Mouse (Mus musculus): ENCODE data around the gene Olfr323. TPM values are rescaled to one million over a fixed set of nuclear protein-coding genes. Genes with fewer than 3 reads are reported as not detected.

The Olfr323 gene
- total RNA-seq, 2 experiments from 2014 or later, result not detected

DNA sequence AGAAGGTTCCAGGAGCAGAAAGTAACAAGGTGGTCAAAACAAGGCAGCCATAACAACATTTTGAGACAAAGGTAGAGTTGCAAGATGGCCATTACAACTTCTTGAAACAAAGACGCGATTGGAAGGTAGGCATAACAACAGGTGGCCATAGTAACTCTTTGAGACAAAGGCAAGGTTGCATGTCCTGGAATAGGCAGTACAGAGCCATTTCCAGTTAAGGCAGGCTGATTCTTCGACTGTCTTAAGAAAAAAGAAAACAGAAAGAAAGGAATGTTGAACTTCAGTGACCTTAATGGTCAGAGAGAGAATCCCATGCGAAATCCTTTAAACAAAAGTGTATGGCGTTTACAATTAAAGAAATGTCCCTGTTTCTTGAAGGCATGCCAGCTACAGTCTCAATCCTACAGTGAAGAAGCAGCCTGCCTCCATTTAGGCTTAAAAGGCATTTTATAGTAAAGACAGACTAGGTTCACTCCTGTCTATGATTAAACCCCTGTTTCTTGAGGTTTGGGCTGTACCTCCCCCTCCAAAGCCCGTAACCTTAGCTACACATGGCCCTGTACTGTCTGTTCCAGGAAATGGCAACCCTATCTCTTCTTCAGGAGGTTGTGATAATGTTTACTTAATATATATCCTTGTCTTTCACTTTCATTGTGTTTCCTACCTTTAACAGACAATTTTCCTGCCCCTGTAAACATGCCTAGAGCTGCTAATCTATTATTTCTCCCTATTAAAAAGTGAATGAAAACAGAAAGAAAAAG is 27.3 kb downstream of the Olfr323 start:
- no peak for DNase-seq

DNA sequence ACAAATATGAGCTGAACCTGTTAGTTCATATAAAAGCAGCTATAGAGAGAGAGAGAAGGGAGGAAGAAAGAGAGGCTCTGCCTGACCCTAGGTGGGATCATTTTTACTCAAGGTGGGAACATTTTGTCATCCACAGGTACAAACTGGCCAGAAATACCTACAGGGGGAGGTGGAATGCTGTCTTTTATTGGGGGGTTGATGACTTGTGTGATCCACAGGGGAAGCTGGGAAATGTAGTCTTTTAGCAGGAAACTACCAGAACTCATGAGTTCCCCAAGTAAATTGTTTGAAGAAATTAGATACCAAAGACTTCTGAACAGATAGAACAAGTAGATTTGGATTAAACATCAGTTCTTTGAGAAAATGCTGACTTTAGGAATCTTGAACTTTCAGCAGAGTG is 28.2 kb downstream of the Olfr323 start:
- no peak for DNase-seq

DNA sequence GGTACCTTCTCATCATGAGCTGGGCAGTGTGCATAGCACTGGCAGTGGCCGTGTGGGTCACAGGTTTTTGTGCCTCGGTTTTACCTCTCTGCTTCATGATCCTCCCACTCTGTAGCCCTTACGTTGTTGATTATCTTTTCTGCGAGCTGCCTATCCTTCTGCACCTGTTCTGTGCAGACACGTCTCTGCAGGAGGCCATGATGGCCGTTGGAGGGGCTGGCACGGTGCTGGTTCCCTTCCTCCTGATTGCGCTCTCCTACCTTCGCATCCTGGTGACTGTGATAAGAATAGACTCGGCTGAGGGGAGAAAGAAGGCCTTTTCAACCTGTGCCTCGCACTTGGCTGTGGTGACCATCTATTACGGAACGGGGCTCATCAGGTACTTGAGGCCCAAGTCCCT is 32.5 kb downstream of the Olfr323 start:
- no peak for DNase-seq

DNA sequence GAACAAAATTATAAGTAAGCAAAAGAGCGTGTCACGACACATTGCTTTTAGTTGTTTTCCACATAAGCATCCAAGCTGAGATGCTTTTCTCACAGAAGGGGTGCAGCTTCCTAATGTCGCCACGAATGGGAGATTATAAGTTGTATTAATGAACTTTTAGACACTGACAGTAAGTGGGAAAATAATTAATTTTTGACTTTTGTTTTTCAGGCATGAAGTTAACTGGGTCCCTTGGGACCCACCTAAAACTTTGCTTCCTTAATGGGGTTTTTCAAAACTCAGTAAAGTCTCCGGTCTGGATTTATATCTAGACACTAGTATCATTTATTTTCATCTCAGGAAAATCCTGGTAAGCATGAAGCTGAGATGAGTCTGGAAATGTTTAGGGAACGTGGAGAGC is 35.5 kb downstream of the Olfr323 start, which contains the start of gene Olfr324:
TSS of gene Olfr324 (plus strand) at position 301 of the 400 bp plus-strand sequence.
- no peak for DNase-seq

DNA sequence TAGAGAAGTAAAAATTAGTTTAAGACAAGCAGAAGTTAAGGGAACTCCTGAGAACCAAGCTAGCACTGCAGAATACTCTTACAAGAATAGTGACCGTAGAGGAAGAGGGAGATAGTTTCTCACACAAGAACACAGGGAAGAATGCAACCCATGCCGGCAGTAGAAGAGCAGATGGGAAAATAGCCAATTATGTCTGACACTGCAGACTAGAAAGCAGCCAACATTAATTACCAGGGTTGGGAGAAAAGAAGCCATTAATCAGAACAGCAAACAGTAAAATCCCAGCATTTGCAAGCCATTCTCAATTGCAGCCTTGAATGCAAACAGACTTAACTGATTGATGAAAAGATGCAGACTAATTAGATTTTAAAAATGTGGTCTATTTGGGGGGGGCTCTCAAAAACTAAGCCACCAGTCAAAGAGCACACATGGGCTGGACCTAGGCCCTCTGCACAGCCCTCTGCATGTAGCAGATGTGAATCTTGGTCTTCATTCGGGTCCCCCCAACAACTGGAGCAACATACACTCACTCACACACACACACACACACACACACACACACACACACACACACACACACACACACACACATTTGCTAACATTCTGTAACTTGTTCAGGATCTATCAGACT is 41.6 kb downstream of the Olfr323 start:
- no peak for DNase-seq

DNA sequence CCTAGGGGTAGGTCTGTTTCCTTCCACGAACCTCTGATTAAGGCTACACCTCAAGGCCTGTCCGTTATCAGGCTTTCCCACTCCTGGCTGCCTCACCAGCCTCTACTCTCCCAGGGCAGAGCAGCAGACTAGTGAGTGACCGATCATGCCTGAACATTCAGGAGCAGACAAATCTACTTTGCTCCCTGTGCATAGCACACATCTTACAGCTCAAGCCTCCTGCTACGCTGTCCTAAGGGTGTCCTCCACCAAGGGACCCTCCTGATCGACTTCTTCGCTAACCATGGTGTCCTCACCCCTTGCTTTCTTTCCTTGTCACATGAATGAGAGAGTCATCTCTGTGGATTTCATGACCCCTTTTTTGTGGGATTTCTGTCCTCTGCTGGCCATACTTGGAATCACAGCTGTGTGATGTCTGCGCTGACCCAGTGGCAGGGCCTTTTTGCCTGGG is 42.4 kb downstream of the Olfr323 start:
- DNase-seq, result no peak

DNA sequence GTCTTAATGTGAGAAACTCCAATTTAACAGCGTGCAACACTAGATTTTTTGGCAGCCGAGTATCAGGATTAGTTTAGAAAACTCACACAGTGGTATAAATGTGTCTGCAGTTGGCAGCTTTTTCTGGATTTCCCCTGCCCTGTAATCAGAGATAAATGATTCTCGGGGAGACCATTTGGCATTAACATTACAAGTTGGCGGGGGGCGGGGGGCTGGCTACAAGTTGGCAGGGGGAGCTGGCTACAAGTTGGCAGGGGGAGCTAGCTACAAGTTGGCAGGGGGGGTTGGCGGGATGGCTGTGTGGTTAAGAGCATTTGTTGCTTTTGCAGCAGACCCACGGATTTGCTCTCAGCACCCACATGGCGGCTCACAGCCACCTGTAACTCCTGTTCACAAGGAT is 51.7 kb downstream of the Olfr323 start:
- DNase-seq, result no peak

DNA sequence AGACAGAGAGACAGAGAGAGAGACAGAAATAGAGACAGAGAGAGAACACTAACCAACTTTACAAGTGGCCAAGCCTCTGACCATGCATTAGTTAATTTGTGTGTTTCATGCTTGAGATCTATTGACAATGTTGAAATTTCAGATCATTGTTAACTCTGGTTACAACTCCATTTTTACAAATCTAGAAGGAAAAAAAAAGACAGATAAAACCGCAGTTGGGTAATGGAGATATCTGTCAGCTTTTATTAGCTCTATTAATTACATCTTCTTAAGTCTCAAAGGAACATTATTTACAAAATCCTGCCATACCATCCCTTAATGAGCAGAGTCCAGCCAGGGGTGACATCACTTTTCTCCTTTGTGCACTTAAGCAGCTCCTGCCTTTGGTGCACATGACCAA is 52.9 kb downstream of the Olfr323 start, which contains the start of gene Olfr325:
TSS of gene Olfr325 (plus strand) at position 301 of the 400 bp plus-strand sequence.
- DNase-seq, result no peak

Other genes with a start within 250 kb of the Olfr323 start
- not detected for gene 1810065E05Rik, start 209.4 kb downstream of the Olfr323 start, total RNA-seq (2021)
- not detected for gene Gm12253, start 197.9 kb downstream of the Olfr323 start, total RNA-seq (2021)
- not detected for gene Lypd9, start 177.6 kb downstream of the Olfr323 start, total RNA-seq (2021)
- gene Olfr30, start 168.2 kb downstream of the Olfr323 start, total RNA-seq (2021), result not detected
- not detected for gene Olfr332, start 137.9 kb downstream of the Olfr323 start, total RNA-seq (2021)
- gene Olfr331, start 127.9 kb downstream of the Olfr323 start, total RNA-seq (2021), result not detected
- not detected for gene Olfr330, start 95.7 kb downstream of the Olfr323 start, total RNA-seq (2021)
- gene Olfr329-ps, start 84.1 kb downstream of the Olfr323 start, total RNA-seq (2021), result not detected
- gene Olfr328, start 74.9 kb downstream of the Olfr323 start, total RNA-seq (2021), result under 1 TPM in 1 of 2 experiments, not detected in 1; 0.10 TPM
- not detected for gene Olfr224, start 59.9 kb downstream of the Olfr323 start, total RNA-seq (2021)
- gene Olfr325, start 52.8 kb downstream of the Olfr323 start, total RNA-seq (2021), result not detected
- gene Olfr324, start 35.4 kb downstream of the Olfr323 start, total RNA-seq (2021), result not detected
- not detected for gene 2210407C18Rik, start 14.4 kb downstream of the Olfr323 start, total RNA-seq (2021)
- gene Trim58, start 10.0 kb upstream of the Olfr323 start, total RNA-seq (2021), result not detected
- gene Olfr322, start 28.3 kb upstream of the Olfr323 start, total RNA-seq (2021), result not detected
- gene Olfr320, start 50.6 kb upstream of the Olfr323 start, total RNA-seq (2021), result not detected
- gene Olfr319, start 68.7 kb upstream of the Olfr323 start, total RNA-seq (2021), result not detected
- gene Olfr318, start 93.5 kb upstream of the Olfr323 start, total RNA-seq (2021), result not detected
- not detected for gene Olfr317, start 108.7 kb upstream of the Olfr323 start, total RNA-seq (2021)
- gene Olfr316, start 122.2 kb upstream of the Olfr323 start, total RNA-seq (2021), result not detected
- gene Olfr315, start 142.7 kb upstream of the Olfr323 start, total RNA-seq (2021), result not detected
- not detected for gene Olfr314, start 152.5 kb upstream of the Olfr323 start, total RNA-seq (2021)
- gene Fam183b, start 171.5 kb upstream of the Olfr323 start, total RNA-seq (2021), result not detected
- not detected for gene Olfr313, start 184.5 kb upstream of the Olfr323 start, total RNA-seq (2021)
- not detected for gene Olfr312, start 198.7 kb upstream of the Olfr323 start, total RNA-seq (2021)
- not detected for gene Olfr311, start 208.8 kb upstream of the Olfr323 start, total RNA-seq (2021)
- gene Gm12258, start 216.7 kb upstream of the Olfr323 start, total RNA-seq (2021), result 1 to 10 TPM in 1 of 2 experiments, under 1 TPM in 1; 0.61 to 1.0 TPM
- 1 to 10 TPM in 1 of 2 experiments, under 1 TPM in 1; 0.90 to 1.4 TPM for gene 2810021J22Rik, start 236.7 kb upstream of the Olfr323 start, total RNA-seq (2021)

All from gastrocnemius, postnatal 25 days (tissue).